Mouse (Mus musculus) splenic B cell, adult 2 months (primary cell): Measurements from ENCODE around the gene Bbs10.

Experiments used
- DNase-seq: peaks from one replicate; pipeline ENCODE4 v3.0.0-alpha.2; 2011; ENCODE audit warnings: low read depth, low spot score
- H3K27me3 ChIP-seq: 2 replicates; pipeline ENCODE4 v1.6.1; 2012; ENCODE audit warnings: mild to moderate bottlenecking, low read length, moderate library complexity, mixed read lengths; ENCODE audit not compliant: control insufficient read depth, poor library complexity, insufficient read depth, severe bottlenecking
- H3K36me3 ChIP-seq: 2 replicates; pipeline ENCODE4 v1.6.1; 2012; ENCODE audit warnings: mild to moderate bottlenecking, low read length, moderate library complexity, mixed read lengths; ENCODE audit not compliant: control insufficient read depth, poor library complexity, insufficient read depth, severe bottlenecking

The Bbs10 gene

DNA sequence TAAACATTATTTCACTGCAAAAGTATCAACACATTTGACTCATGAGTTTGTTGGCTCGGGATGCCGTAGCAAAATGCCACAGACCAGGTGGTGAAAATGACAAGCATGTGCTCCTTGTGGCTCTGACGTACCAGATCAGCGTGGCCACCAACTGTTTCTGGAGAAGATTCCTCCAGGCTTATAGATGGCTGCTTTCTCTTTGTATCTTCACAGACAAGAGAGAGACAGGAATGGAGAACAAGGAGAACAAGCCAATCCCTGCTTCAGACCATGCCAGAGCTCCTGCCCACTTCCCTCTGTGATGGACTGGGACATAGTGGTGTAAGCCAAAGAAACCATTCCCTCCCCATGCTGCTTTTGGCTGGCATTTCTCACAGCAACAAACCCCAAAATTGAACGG is 45.1 kb downstream of the Bbs10 start:
- H3K27me3 ChIP-seq, result no peaks in the 10 kb centered on the region
- no peaks in the 10 kb centered on the region for H3K36me3 ChIP-seq
- no peak for DNase-seq

DNA sequence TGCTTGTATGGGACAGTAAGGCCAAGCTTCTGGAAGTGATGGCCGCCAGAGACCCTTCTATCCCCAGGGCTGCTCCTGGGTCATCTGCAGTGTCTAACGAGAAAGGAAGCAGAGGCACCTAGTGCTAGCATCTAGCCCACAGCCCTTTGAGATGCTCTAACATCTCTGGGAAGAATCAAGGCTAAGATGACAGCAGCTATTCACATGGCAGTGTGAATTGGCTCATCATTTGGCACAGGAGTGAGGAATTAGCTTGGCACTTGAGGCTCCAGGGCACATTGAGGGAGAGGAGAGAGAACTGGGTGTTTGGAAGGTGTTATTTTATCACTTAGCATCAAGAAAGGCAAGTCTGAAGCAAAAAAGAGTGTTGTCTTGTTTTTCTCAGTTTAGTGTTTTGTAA is 49.8 kb downstream of the Bbs10 start:
- Histone ChIP-seq H3K36me3 (no peaks in the 10 kb centered on the region), H3K27me3 (no peaks in the 10 kb centered on the region)

More for the DNA sequence above, 49.8 kb downstream of the Bbs10 start:
- DNase-seq, result no peak
